Mouse (Mus musculus) ovary, adult 2 months (tissue): ENCODE data around the gene Tcte3. TPM values are rescaled to one million over a fixed set of nuclear protein-coding genes. Genes with fewer than 3 reads are reported as not detected.

ENCODE experiments used
- polyA plus RNA-seq: library from polyadenylated mRNA; depleted of rRNA; stranded (reverse); fragments of >200 nt; gene quantifications from 2 replicates; pipeline ENCODE4 v1.2.3, GENCODE M21; 2012; rRNA removed

Gene Tcte3
- not detected in 2 replicates for polyA plus RNA-seq

DNA sequence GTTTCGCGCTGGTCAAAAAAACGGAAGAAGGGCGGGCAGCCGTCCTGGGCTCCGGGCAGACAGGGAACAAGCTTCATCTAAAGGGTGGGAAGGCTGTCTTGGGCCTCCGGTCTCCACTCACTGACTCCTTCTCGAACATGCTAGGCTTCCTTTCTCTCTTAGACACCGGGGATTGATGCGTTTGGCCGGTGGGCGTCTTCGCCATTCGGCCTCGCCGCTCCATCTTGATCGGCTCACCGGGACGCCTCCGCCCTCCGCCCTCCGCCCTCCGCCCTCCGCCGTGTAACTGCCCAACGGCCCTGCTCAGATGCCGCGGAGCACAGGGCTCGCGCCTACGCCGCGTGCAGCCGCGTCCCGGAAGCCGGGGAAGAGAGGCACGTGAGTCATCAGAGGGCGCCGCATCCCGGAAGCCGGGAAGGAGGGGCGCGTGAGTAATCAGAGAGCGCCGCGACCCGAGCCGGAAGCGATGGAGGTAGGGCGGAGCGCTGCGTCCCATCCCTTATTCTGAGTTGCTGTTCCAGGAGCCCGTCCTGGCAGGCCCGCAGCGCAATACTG lies at the start of gene Tcte3, which contains the start of the genes Ermard and Gm3448:
Gene Tcte3 (minus strand): TSS at position 314 of the 555 bp plus-strand sequence.
Gene Ermard (plus strand): TSS at position 34 of the 555 bp plus-strand sequence.
Gene Gm3448 (minus strand): TSS at position 363 of the 555 bp plus-strand sequence.

DNA sequence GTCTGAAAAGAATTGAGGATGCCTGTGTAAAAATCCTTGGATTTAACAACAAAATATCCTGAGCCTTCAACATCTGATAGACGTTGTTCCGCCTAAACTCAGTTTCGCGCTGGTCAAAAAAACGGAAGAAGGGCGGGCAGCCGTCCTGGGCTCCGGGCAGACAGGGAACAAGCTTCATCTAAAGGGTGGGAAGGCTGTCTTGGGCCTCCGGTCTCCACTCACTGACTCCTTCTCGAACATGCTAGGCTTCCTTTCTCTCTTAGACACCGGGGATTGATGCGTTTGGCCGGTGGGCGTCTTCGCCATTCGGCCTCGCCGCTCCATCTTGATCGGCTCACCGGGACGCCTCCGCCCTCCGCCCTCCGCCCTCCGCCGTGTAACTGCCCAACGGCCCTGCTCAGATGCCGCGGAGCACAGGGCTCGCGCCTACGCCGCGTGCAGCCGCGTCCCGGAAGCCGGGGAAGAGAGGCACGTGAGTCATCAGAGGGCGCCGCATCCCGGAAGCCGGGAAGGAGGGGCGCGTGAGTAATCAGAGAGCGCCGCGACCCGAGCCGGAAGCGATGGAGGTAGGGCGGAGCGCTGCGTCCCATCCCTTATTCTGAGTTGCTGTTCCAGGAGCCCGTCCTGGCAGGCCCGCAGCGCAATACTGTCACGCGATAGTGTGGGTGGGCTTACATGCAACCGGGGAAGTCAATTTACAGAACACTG lies 31.4 kb downstream of the Tcte3 start, which contains the start of gene Gm3435:
Gene Gm3435 (plus strand): TSS at position 471 of the 708 bp plus-strand sequence.

DNA sequence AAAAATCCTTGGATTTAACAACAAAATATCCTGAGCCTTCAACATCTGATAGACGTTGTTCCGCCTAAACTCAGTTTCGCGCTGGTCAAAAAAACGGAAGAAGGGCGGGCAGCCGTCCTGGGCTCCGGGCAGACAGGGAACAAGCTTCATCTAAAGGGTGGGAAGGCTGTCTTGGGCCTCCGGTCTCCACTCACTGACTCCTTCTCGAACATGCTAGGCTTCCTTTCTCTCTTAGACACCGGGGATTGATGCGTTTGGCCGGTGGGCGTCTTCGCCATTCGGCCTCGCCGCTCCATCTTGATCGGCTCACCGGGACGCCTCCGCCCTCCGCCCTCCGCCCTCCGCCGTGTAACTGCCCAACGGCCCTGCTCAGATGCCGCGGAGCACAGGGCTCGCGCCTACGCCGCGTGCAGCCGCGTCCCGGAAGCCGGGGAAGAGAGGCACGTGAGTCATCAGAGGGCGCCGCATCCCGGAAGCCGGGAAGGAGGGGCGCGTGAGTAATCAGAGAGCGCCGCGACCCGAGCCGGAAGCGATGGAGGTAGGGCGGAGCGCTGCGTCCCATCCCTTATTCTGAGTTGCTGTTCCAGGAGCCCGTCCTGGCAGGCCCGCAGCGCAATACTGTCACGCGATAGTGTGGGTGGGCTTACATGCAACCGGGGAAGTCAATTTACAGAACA lies 62.8 kb downstream of the Tcte3 start, which contains the start of the genes 9030025P20Rik and Gm3417:
Gene 9030025P20Rik (plus strand): TSS at position 107 of the 677 bp plus-strand sequence.
Gene Gm3417 (minus strand): TSS at position 429 of the 677 bp plus-strand sequence.

Other genes with a start within 250 kb of the Tcte3 start
- 8.5 and 12.5 TPM in 2 replicates for gene Wdr27, start 98.3 kb downstream of the Tcte3 start, polyA plus RNA-seq
- 21.0 and 23.2 TPM in 2 replicates for gene 1600012H06Rik, start 98.3 kb downstream of the Tcte3 start, polyA plus RNA-seq
- gene Phf10, start 80.2 kb downstream of the Tcte3 start, polyA plus RNA-seq = 14.6 and 17.4 TPM in 2 replicates
- 7.6 and 9.0 TPM in 2 replicates for gene 9030025P20Rik, start 63.0 kb downstream of the Tcte3 start, polyA plus RNA-seq
- 0.61 and 1.3 TPM in 2 replicates for gene Gm3417, start 62.7 kb downstream of the Tcte3 start, polyA plus RNA-seq
- 0.50 and 0.59 TPM in 2 replicates for gene Gm3435, start 31.3 kb downstream of the Tcte3 start, polyA plus RNA-seq
- gene Ermard, start 280 bp downstream of the Tcte3 start, polyA plus RNA-seq = 28.6 and 31.6 TPM in 2 replicates
- gene Gm3448, start within 50 bp of the Tcte3 start, polyA plus RNA-seq = 0.84 and 0.88 TPM in 2 replicates